Mouse (Mus musculus) left cerebral cortex, adult 2 months (tissue): ENCODE measurements around the gene Igsf9. TPM values are rescaled to one million over a fixed set of nuclear protein-coding genes. Genes with fewer than 3 reads are reported as not detected.
A peak's percentile ranks its signal among the peaks of the same experiment; 100 is the strongest.

Experiments used
- DNase-seq, 2 experiments: peaks; one replicate each; pipeline ENCODE4 v3.0.0; 2021 to 2022; ENCODE audit warnings: low spot score in 2 of 2, mixed read lengths in 1 of 2; ENCODE audit errors: extremely low spot score in 1 of 2
- H3K27ac ChIP-seq: fragments of 200-600 bp; 2 replicates; pipeline ENCODE4 v1.8.1; 2022
- H3K4me3 ChIP-seq: fragments of 200-600 bp; 2 replicates; pipeline ENCODE4 v1.8.1; 2022
- CTCF ChIP-seq: fragments of 200-600 bp; IDR thresholded peaks from 2 replicates; pipeline ENCODE4 v1.8.1; 2022; ENCODE audit warnings: antibody characterized with exemption, mild to moderate bottlenecking, moderate library complexity
- intact Hi-C: fragments of 180-260 bp; cut with DNase I; formaldehyde crosslinking; loops from one replicate; pipeline ENCODE4 v1.15.1; 2025
- total RNA-seq, 2 experiments: library from RNA; stranded (reverse); gene quantifications; 2 replicates each; pipeline ENCODE4 v1.2.3; 2021

Gene Igsf9
- total RNA-seq, 2 experiments from 2014 or later, result 12.5 to 12.8 TPM

DNA sequence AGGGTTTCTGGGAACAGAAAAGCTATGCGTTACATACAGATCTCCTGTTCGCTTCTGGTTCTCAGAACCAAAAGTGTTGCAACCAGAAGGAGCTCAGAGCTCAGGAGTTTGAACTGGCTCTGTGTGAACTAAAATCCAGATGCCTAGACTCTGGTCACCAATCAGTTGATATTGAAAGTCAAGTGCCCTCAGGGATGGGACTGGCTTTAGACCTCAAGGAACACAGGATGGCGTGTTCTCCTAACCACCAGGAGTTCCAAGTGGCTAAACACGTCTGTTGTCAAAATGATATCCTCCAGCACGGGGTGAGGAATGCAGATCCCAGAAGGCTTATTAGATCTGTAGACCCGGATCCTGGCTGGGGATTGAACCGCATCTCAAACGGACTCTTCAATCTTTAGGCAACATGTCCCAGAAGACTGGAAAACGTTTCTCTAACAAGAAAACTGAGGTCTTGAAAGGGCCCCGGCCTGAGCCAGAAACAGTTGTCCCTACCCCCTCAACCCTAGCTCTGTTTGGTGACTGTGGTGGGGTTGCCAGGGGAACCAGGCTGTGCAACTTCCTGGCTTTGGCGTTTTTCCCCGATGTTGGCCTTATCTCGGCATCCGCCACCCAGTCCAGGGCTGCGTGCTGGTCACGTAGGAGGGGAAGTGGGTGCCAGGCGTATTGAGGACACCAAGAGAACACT is 32.1 kb downstream of the Igsf9 start:
- peak in 1 of 2 experiments; percentile 23 for DNase-seq
- no peak overlapping the region for H3K4me3 ChIP-seq
- peak overlapping the region; percentile 16; the same call in 1 of the 2 replicates for H3K27ac ChIP-seq
- intact Hi-C loops, result no loop called here
- TF ChIP-seq CTCF, result no peak

DNA sequence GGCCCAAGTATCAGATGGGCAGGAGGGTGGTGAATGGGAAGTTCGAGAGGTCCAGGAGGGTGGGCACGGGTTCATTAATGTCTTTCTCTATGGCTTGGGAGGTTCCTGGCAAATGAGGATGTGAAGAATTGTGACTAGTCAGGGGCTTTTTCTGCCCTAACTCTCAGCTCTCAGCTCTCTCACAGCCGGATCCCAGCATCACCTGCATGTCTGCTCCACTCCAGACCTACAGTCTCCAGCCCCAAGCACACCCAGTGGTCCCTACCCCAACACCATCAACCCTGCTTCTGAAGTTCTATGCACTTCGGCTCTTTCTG is 32.6 kb downstream of the Igsf9 start:
- intact Hi-C loops, result no loop called here
- DNase-seq, result no peak
- Histone ChIP-seq H3K4me3 (no peak overlapping the region), H3K27ac (no peak overlapping the region; the same call in 1 of the 2 replicates)
- TF ChIP-seq CTCF, result no peak

DNA sequence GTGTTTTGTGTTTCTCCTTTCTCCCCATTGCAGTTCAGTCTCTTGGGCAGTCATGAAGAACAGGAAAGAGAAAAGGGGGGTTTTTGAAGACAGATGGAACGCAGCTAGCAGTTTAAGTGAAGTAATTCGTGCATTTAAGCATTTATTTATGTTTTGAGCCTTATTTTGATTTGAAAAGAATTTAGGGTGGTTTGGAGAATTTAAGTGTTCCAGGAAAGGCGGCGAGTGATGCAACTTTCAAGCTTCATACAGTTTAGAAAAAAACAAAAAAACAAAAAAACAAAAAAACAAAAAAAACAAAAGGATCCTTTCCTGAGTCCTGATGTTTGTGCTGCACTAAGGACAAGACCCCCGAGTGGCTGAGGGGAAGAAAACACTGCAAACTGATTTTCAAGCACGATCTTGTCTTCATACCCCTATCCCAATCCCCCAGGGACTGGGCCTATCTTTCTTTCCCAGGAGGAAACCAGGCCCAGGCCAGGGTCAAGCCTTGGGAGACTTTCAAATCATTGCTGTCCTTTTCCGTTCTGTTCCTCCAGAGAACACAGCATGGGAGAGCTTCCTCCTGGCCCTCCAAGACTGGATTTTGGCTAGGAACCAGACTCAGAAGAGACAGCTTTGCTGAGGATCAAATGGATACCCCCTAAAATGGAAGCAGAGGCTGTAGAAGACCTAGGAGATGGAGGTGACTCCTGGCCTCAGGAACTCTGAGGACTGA is 33.1 kb downstream of the Igsf9 start:
- H3K4me3 ChIP-seq, result no peak overlapping the region
- intact Hi-C loops, result no loop called here
- no peak for TF ChIP-seq CTCF
- no peak for DNase-seq
- H3K27ac ChIP-seq, result no peak overlapping the region; the same call in 1 of the 2 replicates

DNA sequence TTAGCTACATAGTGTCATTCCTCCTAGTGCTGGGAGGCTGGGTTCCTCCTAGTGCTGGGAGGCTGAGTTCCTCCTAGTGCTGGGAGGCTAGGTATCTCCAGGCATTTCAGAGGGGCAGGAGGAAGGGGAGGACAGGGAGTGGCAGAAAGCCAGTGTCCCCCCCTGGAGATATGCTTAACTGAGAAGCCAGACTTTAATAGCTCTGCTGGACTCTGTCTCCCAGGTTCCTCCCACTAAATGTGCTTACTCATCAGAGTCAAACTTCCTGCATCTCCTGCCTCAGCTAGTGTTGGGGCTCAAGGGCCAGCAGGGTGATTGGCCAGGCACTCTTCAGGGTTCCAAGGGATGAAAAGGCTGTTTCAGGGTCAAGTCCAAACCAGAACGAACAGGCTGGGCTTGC is 33.8 kb downstream of the Igsf9 start:
- intact Hi-C loops, result no loop called here
- Histone ChIP-seq H3K27ac (no peak overlapping the region), H3K4me3 (no peak overlapping the region)
- TF ChIP-seq CTCF, result no peak
- DNase-seq, result no peak

DNA sequence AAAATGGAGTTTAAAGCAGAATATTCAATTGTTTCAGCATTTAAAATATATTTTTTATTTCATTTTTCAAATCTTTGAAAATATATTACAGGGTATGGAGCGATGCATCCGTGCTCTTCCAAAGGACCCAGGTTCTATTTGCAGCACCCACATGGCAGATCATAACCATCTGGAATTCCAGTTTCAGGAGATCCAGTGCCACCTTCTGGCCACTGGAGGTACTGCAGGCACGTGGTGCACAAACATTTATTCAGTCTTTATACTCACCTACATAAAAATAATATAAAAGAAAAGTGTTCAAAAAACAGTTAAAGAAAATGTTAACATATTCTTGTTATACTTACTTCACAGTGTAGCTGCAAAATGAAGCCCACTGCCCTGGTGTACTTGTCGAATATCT is 36.4 kb downstream of the Igsf9 start:
- no peak for DNase-seq
- peak; percentile 56 for TF ChIP-seq CTCF
- intact Hi-C loops, result no loop called here
- no peak overlapping the region for H3K4me3 ChIP-seq
- H3K27ac ChIP-seq, result no peak overlapping the region

DNA sequence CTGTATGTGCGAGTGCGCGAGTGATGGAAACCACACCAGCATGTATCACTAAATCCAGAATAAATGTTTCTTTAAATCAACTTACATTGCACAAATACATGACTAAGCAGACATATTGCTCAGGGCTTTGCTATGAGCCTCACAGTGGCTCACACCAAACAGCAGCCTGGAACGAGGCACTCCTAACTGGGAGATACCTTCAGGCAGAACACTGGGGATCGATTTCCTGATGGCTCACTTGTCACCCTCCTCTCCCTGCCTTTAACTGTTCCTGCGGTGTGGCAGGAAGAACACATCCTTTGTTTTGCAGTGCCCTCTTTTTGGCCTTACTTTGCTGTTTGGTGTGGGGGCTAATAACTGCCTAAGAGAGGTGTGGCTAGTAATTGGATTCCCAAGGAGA is 38.1 kb downstream of the Igsf9 start:
- TF ChIP-seq CTCF, result no peak
- intact Hi-C loops, result no loop called here
- no peak for DNase-seq
- Histone ChIP-seq H3K27ac (no peak overlapping the region), H3K4me3 (no peak overlapping the region)

DNA sequence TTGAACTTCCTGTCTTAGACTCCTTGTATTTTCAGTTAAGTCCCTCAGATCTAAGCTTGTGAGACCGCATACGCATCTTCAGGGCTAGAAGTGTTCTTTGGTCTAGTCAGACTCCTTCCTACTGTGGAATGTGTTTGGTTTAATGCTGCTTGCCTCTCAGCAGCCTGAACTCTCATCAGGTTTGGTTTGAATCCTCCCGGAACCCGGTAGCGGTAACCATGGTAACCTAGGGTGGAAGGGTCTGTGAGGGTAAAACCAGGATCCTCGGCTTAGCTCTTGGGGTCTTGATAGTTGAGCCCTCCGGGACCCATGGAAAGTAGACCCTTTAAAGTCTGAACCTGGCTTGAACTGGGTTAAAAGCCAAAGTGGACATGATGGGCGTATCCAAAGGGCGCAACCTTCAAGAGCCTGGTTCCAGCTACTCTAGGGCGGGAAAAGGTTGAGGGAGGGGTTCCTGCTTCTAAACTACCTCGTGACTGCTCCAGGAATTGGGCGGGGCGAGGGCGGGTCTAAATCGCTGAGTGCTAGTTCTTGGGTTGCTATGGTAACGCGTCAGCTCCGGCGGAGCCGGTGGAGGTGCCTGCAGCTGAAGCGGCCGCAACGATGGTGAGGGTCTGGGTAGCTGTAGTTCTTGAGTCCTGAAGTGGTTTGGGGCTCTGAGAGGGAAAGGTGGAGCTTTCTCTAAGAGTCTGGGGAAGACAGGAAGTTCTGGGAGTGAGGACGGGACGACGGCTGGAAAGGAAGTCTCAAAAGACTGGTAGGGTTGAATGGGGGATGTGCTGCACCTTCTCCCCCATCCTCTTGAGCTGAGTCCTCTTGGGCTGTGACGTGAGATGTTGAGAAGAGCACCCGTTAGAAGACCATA is 39.2 kb downstream of the Igsf9 start, which contains the start of gene Cfap45:
Gene Cfap45 (plus strand): TSS at position 226 of the 865 bp plus-strand sequence.
- peak within 1 kb of the TSS; percentile 55 for H3K4me3 ChIP-seq
- intact Hi-C loops, result no loop called here
- TF ChIP-seq CTCF, result no peak
- peak; percentile 61 to 81 for DNase-seq
- 0 out of 2 replicates have a peak within 1 kb of the TSS, but pooled peaks have one; percentile 24 for H3K27ac ChIP-seq

DNA sequence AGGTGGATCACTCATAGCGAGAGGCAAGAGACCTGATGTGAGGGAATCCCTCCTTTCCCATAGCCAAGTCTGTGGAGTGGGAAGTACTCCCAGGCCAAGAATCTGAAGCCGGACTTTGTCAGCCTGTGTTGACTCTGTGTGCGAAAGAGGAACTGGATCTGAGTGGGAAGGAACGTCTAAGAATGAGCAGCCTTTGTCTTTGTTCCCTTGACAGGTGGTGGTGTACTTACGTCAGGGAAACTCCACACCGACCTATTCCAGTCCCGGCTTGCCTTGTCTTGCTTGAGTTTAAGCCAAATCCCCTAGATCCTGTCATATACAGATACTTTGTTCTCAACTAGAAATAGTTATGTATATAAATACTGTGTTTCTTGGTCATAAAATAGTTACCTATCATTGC is 40.9 kb downstream of the Igsf9 start:
- no peak for TF ChIP-seq CTCF
- no peak overlapping the region for H3K4me3 ChIP-seq
- H3K27ac ChIP-seq, result no peak overlapping the region
- intact Hi-C loops, result no loop called here
- no peak for DNase-seq

DNA sequence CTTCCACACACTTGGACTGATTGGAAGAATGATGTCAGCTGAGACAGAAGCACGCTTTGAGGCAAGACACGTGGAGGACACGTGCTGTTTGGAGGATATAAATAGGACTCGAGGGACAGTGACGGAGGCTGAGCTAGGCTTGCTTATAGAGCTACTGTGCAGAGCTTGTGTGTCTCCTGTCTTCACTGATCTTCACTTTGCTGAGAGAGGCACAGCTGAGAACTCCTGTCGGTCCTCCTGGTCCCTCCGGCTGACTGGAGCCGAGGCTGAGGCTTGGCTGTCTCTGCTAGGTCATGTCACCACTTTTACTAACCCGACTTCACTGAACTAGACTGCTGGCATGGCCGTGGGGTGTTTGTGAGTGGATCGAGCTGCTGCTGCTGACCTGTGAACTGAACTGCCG is 42.1 kb downstream of the Igsf9 start:
- DNase-seq, result no peak
- H3K4me3 ChIP-seq, result no peak overlapping the region
- intact Hi-C loops, result no loop called here
- H3K27ac ChIP-seq, result no peak overlapping the region
- no peak for TF ChIP-seq CTCF

DNA sequence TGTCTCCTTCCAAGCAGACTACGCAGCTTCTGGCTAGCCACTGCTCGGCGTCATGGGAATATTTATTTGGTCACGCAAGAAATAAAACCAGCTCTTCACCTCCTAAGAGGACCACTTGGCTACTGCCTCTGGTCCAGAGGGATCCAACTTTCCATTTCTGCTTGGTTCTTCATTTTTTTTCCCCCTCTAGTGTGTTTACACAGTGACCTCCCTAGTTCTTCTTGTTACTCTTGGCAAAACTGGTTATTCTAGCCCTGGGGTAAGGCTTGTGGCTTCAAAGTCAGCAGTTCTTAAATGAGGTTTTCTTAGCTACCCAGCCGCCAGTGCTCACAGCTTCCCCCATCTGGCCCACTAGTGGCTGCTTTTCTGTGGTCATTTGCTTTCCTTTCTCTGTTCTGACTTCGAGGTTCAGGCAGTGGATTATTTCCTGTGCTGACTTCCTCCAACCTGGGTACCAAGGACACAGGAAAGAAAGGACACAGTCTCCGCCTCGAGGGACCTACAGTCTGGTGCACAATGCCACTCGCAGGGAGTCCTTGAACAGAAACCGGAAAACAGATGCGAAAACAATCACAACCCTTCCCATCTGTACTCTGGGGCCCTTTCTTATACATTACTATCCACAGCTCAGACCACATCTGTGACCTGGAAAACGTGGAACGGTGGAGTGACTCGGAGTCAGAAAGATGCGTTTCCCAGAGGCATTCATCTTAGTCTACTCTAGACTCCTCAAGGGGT is 43.6 kb downstream of the Igsf9 start:
- TF ChIP-seq CTCF, result peak; percentile 25
- DNase-seq, result no peak
- Histone ChIP-seq H3K27ac (no peak overlapping the region), H3K4me3 (no peak overlapping the region)
- intact Hi-C loops, result no loop called here

DNA sequence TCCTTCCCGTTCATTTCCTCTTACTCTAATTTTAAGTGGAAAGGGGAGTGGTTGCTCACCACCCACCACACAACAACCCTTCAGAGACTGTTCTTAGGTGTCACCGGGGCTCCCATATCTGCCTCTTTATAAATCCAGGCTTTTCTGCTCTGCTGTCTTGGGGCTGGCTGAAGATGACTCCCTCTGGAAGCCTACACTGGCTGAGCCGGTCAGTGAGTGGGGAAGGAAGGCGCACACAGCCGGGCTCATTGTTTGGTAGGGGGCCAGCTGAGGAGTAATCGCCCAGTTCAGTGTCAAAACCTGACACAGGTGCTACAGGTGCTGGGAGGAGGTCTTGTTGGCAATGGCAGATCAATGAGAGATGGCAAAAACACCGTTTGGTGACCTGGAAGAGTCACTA is 44.4 kb downstream of the Igsf9 start:
- intact Hi-C loops, result no loop called here
- TF ChIP-seq CTCF, result no peak
- Histone ChIP-seq H3K27ac (no peak overlapping the region), H3K4me3 (no peak overlapping the region)
- DNase-seq, result no peak
